Mouse (Mus musculus): Measurements from ENCODE around the gene Ccdc124.

- TF ChIP-seq POLR2A (IDR thresholded peaks at IDR 0.05; ENCODE audit: borderline replicate concordance, extremely low read depth, low read depth, low read length) = no peak
- TF ChIP-seq CTCF (IDR thresholded peaks at IDR 0.05; ENCODE audit: insufficient read depth, low read length) = no peak
These were observed 19.9 kb downstream of the Ccdc124 start for GRCm38 (mm10) chr8:70853863-70854262.

Measured in lung, adult 2 months (tissue).